Mouse (Mus musculus) cortical plate, adult 2 months (tissue): Measurements from ENCODE around the gene Lrrc20. TPM values are rescaled to one million over a fixed set of nuclear protein-coding genes. Genes with fewer than 3 reads are reported as not detected.

Source experiments
- H3K27ac ChIP-seq: fragments of 200-500 bp; 2 replicates; pipeline ENCODE4 v1.5.1; 2012; ENCODE audit warnings: low read length, control low read depth, inconsistent platforms; ENCODE audit not compliant: insufficient read depth
- H3K4me1 ChIP-seq: fragments of 200-500 bp; 2 replicates; pipeline ENCODE4 v1.6.1; 2011; ENCODE audit warnings: low read length; ENCODE audit not compliant: control insufficient read depth, insufficient read depth
- H3K4me3 ChIP-seq: fragments of 200-500 bp; 2 replicates; pipeline ENCODE4 v1.5.1; 2011; ENCODE audit warnings: mild to moderate bottlenecking, low read length, control low read depth; ENCODE audit not compliant: insufficient read depth
- CTCF ChIP-seq: fragments of 200-500 bp; IDR thresholded peaks from 2 replicates; pipeline ENCODE4 v1.5.1; 2011; ENCODE audit warnings: mild to moderate bottlenecking, control low read depth, low read length; ENCODE audit not compliant: insufficient read depth; ENCODE audit errors: extremely low read depth
- POLR2A ChIP-seq: fragments of 200-500 bp; IDR thresholded peaks from 2 replicates; pipeline ENCODE4 v1.6.1; 2011; ENCODE audit warnings: mild to moderate bottlenecking, low read length, control low read depth; ENCODE audit not compliant: insufficient read depth; ENCODE audit errors: extremely low read depth
- polyA plus RNA-seq: library from polyadenylated mRNA; depleted of rRNA; stranded (reverse); fragments of >200 nt; gene quantifications from 2 replicates; pipeline ENCODE4 v1.2.3, GENCODE M21; 2012

Gene Lrrc20
- polyA plus RNA-seq, 1 experiment = 22.8 TPM

DNA sequence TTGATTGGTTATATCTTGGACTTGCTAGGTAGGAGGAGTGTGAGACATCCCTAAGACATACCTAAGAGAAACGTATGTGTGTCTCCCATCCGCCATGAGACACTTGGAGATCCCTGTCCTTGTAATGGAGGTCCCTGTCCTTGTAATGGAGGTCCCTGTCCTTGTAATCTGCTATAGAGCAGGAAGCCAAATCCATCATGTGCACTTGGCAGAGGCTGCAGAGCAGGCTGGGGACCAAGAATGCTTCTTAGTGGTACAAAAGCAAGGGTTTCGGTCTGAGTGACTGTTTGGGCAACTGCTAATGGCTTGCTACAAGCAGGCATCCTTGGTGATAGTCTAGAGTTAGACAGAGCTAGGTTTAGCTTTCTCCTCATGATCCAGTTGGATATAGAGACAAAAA is 55.3 kb downstream of the Lrrc20 start:
- peaks cover 1% of the 10 kb centered on the region; the same call in 1 of the 2 replicates for H3K4me1 ChIP-seq
- H3K4me3 ChIP-seq = no peak overlapping the region
- H3K27ac ChIP-seq = no peak overlapping the region
- TF ChIP-seq CTCF = no peak
- TF ChIP-seq POLR2A = no peak

DNA sequence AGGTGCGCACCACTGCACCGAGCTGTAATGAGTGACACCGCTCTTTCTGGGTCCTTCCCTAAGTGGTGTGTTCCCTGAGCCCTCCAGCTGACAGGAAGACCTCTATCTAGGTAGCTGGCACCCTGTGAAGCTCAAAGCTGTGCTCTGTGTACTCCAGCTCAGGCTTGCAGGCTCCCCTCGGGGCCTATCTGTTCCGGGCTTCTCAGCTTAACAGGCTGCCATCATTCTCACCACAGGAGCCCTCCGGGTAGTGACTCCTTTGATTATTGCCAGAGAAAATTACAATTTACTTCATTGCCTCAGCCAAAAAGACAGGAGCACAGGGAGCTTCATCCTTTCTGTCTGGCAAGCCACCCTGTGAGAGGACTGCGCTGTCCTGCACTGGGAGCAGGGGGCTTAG is 57.7 kb downstream of the Lrrc20 start:
- H3K27ac ChIP-seq = no peak overlapping the region
- peaks cover 1% of the 10 kb centered on the region; the same call in 1 of the 2 replicates for H3K4me1 ChIP-seq
- TF ChIP-seq CTCF = no peak
- no peak for TF ChIP-seq POLR2A
- no peak overlapping the region for H3K4me3 ChIP-seq

DNA sequence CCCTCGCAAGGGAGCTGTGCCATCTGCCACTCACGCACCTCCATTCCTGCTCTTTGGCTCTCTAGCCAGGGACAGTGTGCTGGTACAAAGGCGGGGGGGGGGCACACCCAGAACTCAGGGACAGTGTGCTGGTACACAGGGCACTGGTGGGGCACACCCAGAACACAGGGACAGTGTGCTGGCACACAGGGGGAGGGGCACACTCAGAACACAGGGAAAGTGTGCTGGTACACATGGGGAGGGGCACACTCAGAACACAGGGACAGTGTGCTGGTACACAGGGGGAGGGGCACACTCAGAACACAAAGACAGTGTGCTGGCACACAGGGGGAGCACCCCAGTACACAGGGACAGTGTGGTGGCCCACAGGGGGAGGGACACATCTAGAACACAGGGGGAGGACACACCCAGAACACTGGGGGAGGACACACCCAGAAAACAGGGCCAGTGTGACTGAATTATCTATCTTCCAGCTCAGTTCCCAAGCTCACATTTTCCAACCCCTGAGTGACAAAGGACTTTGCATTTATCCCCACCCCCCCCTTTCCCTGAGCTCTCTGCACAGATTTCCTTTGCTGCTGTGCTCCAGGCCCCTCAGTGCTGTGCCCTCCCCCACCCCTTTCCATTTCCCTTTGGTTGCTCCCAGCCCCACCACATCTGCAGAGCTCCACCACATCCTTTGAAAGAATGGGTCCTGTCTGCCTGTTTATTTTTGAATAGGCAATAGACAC is 58.9 kb downstream of the Lrrc20 start:
- no peak overlapping the region for H3K4me3 ChIP-seq
- peaks cover 1% of the 10 kb centered on the region; the same call in 1 of the 2 replicates for H3K4me1 ChIP-seq
- H3K27ac ChIP-seq = no peak overlapping the region
- TF ChIP-seq POLR2A (no peak), CTCF (no peak)

DNA sequence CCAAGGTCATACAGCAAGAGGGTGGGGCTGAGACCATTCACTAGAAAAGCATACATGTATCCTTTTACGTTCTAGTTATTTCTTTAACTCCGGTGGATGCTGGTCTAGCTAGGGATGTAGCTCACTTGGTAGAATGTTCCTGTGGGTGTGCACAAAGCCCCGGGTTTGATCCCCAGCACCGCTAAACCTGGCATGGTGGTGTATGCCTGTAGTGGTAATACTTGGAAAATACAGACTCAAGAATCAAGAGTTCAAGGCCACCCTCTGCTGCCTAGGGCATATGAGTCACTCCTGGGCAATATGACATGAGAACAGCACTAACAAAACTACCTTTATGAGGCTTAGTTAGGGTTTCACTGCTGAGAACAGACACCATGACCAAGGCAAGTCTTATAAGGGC is 59.8 kb downstream of the Lrrc20 start:
- Histone ChIP-seq H3K27ac (no peak overlapping the region), H3K4me3 (no peak overlapping the region), H3K4me1 (peaks cover 1% of the 10 kb centered on the region; the same call in 1 of the 2 replicates)
- TF ChIP-seq CTCF (no peak), POLR2A (no peak)

DNA sequence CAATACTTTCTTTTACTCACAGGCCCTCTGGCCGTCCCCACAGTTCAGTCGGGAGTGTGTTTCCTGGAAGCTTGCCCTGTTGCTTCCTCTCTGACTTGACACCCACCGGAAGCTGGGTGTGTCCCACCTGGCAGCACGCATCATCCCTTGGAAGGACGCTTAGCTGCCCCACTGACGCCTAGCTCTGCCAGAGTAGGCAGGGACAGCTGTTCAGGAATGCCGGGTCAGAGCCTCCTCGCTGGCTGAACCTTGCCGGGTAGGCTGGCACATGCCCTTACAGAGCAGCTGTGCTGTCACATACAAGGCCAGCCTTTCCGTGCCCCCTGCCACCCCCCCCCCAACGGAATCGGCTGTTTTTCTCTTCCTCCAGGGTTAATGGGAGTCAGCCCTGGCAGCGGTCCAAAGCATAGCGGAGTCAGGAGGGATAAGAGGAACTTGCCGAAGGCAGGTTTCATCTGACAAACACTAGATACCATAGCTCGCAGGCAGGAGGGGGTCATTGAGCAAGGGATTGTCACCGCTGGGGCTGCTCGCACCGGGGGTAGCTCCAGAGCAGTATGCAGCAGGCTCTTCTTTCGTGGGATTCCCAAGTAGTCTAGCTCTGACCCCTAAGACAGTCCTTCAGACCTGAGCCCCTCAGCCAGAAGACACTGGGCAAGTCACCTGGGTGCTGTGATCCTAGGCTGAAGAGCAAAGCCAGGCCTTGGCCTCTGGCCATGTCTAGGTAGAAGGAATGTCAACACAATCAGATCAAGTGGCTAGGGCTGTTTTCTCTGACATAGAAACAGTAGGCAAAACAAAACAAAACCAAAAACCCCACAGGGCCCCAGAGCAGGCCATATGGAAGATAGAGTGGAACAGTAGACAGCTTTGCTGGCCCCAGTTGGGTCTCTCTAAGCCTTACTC is 60.8 kb downstream of the Lrrc20 start:
- no peak for TF ChIP-seq POLR2A
- TF ChIP-seq CTCF = no peak
- Histone ChIP-seq H3K4me3 (no peak overlapping the region), H3K4me1 (peaks cover 1% of the 10 kb centered on the region; the same call in 1 of the 2 replicates), H3K27ac (no peak overlapping the region)

DNA sequence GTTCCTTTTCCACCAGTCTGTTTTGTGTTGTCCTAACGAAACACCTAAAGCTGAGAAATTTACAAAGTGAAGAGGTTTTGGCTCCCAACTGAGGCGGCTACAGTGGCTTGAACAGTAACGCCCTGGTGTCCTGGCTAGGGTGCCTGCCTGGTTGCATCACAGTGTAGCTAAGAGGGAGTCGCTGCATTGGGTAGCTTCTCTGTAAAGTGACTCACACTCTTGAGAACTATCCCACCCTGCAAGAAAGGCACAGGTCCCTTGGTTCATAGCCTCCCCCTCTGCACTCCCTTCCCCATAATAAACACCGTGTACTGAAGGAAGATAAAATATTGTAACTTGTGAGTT is 61.4 kb downstream of the Lrrc20 start:
- H3K4me3 ChIP-seq = no peak overlapping the region
- TF ChIP-seq POLR2A = no peak
- no peak for TF ChIP-seq CTCF
- peaks cover 1% of the 10 kb centered on the region; the same call in 1 of the 2 replicates for H3K4me1 ChIP-seq
- no peak overlapping the region for H3K27ac ChIP-seq

DNA sequence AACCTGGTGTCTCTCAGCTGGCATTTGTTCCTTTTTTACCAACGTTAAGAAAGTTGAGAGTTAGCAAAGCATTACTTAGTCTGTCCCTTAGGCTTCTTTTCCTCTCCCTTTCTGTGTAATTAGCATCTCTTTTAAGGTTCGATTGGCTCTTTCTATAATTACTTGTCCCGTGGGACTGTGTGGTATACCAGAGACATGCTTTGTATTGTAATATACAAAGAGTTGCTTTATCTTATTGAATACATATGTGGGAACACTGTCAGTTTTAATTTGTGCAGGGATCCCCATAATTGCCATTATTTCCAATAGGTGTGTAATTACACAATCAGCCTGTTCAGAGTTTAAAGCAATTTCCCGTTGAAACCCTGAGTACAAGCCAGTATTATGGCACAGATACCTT is 62.8 kb downstream of the Lrrc20 start:
- TF ChIP-seq POLR2A = no peak
- Histone ChIP-seq H3K4me1 (peaks cover 1% of the 10 kb centered on the region; the same call in 1 of the 2 replicates), H3K27ac (no peak overlapping the region), H3K4me3 (no peak overlapping the region)

DNA sequence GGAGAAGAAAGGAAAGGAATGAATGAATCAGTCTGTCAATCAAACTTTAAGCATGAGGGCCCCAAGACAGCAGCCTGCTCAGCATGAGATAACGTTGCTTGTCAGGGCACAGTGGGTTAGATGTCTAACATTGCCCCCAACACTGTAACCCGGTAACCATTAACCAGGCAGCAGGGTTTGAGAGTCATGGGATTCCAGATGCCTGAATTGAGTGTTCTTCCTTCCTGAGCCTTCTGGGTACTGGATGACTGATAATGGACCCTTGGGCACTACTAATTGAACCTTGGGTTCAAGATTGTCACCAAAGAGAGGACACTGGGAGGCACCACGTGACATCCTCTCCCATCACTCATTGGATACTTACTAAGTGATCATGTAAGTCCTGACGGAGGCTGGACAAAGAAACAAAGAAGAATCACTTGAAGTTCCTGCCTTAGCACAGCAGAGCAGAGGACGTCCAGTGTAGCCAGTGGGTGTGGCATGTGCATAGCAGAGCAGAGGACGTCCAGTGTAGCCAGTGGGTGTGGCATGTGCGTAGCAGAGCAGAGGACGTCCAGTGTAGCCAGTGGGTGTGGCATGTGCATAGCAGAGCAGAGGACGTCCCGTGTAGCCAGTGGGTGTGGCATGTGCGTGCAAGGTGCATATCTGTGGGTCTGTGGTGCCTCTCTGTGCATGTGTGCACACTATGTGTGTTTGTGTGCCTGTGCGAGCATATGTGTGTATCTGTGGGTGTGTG is 68.7 kb downstream of the Lrrc20 start:
- H3K4me1 ChIP-seq = no peaks in the 10 kb centered on the region
- no peak overlapping the region for H3K4me3 ChIP-seq
- no peak overlapping the region for H3K27ac ChIP-seq
- TF ChIP-seq POLR2A (no peak), CTCF (no peak)

DNA sequence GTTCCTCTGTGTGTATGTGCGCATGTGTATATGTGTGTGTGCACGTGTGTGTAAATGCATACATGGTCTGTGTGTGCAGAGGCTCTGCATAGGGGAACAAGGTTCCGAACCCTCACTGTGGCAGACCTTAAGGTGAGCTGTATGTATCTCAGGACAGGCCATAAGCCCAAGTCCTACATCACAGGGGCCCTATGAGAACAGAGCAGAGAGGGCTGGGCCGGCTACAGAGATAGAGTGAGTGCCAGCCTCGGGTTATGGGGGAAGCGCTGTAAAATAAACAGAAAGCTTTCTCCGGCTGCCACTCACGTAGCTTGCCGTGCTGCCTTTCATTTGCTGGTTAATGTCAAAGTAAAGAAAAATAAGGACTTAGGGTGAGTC is 69.3 kb downstream of the Lrrc20 start:
- TF ChIP-seq CTCF (no peak), POLR2A (no peak)
- Histone ChIP-seq H3K4me3 (no peak overlapping the region), H3K4me1 (no peaks in the 10 kb centered on the region), H3K27ac (no peak overlapping the region)

DNA sequence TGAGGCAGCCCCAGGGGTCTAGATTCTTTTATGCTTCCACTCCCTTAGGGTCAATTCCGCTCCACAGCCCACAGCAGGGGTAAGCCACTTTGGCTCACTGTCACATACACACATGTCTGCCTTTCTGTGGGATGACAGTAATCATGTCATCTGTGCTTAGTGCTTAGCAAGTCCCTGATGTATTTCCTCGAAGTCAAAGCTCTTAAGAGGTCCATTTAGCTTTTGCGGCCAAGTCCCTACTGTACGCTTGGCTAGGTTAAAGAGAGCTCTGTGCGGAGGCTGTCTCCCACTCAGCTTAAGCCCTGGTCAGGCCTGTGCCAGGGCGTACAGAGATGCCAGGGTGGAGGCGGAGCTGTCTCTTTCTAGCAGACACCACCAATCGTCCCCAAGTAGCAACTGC is 74.5 kb downstream of the Lrrc20 start:
- TF ChIP-seq POLR2A = no peak
- no peak overlapping the region for H3K4me3 ChIP-seq
- H3K27ac ChIP-seq = no peak overlapping the region
- H3K4me1 ChIP-seq = no peaks in the 10 kb centered on the region
